Mouse (Mus musculus) ovary, adult 18-20 months (tissue): Measurements from ENCODE around the gene Zfp967.
"Not testable (repeated sequence)": the region's sequence is repeated elsewhere in the genome, so short reads cannot be mapped to it uniquely, and the experiment has no call there.

Source experiments
- DNase-seq: peaks from one replicate; pipeline ENCODE4 v3.0.0; 2022; ENCODE audit warnings: low spot score, mixed read lengths

Gene Zfp967

GRCm38 (mm10) chr2:176520756-176521155 lies at the start of gene Zfp967:
TSS of gene Zfp967 (plus strand) at chr2:176521056.
- not testable (repeated sequence) for DNase-seq

GRCm38 (mm10) chr2:176486683-176487082 lies 34.2 kb upstream of the Zfp967 start, which contains the start of gene Gm14434:
TSS of gene Gm14434 (minus strand) at chr2:176486783.
- DNase-seq, result not testable (repeated sequence)
